Mouse (Mus musculus) embryo, embryonic 10 days (tissue): ENCODE results near the gene Asb6.

Source experiments
- DNase-seq: peaks from one replicate; pipeline ENCODE4 v3.0.0-alpha.2; 2015; ENCODE audit warnings: low spot score

Gene Asb6

GRCm38 (mm10) chr2:30796382-30796781 lies 33.8 kb downstream of the Asb6 start:
- DNase-seq: peak; percentile 94

DNA sequence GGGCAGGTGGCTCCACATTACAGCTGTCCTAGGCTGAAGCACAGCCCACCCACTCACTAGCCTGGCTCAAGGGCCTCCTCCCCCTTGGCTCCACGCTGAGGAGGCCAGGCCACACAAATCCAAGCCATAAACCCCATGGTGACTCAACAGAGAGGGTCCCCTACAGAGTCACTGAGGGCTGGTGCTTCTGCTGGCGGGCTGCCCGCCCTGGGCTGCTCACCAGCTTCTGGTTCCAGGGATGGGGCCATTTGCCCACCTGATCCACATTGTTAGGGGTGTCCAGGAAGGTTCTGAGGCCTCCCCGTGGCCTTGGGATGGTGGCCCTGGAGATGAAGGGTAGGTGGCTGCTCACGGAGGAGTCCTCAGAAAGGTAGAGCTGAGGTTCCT lies 34.3 kb downstream of the Asb6 start:
- no peak for DNase-seq

- no peak for DNase-seq
These were observed 34.8 kb downstream of the Asb6 start for GRCm38 (mm10) chr2:30795271-30795888.

DNA sequence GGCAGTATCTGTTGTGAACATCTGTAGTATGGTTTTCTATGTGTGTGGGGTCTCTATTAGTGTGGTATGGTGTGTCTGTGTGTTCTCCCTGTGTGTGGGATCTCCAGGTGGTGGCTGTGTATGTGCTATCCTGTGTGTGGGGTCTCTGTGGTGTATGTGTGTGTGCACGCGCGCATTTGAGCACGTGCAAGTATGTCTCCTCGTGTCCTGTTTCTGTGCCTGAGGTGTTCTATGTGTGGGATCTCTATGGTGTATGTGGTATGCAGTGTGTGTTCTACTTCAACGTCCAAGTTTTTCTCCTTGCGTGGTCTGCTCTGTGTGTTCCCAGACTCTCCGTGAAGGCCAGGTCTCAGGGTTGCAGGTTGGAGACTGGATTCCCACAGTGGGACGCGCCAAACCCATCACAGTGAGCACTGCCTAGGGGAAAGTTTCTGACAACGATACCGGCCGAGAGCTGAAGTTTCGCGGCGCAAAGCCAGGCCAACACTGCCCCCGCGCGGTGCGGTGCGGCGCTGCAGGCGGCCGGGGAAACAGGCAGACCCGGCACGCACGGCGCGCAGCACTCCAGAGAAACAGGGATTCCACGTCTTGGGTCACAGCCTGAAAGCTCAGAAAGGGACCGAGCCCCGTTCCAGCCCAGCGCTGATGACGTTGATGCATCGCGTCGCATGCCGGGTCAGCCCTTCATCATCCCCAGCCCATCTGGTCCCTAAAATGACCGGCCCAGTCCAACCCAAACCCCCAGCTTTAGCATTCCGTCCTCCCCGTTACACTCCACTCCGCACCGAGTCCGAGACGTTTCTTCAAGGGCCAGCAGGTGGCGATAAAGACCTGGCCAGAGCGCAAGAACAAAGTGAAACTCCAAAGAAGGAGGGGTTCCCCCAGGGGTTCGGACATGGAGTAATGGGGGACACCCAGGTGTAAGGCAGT lies 35.7 kb downstream of the Asb6 start:
- peak; percentile 94 for DNase-seq

DNA sequence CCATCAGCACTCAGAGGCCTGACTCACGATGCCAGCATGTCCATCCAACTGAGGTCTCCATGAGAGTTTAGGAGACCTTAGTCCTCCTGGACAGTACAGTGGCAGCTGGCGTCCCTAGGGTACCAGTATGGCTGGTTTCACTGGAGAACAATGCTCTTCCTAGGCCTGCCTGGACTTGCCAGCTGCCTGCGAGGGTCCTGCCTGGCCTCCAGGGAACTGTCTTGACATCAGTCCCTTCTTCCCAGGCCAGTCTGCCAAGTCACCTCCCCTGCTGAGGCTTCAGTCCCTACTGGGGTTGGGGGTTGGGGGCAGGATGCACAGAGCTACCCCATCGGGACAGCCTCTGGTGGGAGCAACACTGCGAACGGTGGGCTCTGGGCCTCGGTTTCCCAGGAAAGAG lies 38.1 kb downstream of the Asb6 start:
- DNase-seq: no peak

GRCm38 (mm10) chr2:30787466-30787865 lies 42.7 kb downstream of the Asb6 start:
- no peak for DNase-seq

DNA sequence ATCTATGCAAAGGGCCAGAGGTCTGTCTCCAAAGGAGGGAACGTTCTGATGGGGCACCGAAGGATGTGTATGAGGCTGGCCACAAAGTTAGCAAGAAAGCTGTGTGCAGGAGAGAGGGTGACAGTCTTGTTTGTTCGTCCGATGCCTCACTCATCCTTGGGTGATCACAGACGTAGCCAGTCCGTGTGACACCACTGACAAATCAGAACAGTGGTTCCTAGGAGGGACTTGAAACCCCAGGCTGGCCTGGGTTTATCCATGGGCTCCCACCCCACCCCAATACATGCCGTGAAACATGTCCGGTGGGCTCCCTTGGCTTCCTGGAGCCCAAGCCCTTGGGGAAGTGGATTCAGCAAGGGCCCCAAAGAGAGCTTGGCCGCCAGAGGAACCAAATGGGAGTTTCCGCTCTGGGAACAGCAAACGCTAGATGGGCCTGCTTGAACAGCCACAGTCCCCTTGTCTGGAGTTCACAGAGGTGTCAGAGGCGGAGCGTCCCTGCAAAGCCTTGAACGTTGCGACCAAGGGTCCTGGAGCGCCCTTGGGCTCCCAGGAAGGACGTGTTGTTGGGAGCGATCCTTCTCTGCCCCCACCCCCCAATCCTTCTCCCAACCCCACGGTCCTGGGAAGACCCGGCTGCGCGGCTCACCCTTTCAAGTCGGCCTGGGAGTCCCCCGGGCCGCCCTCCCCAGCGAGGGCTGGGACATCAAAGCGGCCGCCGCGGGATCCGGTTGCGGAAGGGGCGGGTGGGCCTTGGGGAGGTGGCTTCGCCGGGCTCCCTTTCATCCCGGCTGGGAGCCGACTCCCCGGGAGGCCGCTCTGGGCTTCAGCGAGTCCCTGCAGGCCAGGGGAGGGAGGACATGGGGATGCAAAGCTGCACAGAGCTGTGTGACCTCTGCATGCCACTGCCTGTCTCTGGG lies 45.8 kb downstream of the Asb6 start:
- peak; percentile 75 for DNase-seq

DNA sequence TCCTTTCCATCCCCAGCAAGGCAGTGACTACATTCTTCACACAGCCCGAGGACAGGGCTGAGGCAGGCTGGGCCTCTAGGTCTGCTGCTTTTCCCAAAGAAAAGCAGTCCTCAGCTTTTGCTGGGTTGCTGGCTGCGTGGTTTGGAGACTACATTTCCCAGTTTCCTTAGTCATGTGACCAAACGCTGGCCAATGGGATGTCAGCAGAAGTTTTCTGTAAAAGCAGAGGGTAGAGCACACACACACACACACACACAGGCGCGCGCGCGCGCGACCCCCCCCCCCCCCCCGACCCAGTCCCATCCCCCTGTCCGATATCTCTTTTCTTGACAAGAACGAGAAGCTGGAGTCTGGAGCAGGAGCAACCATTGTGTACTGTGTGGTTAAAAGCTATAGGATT lies 46.8 kb downstream of the Asb6 start:
- peak; percentile 85 for DNase-seq

GRCm38 (mm10) chr2:30782312-30783290 lies 47.5 kb downstream of the Asb6 start:
- DNase-seq: no peak

DNA sequence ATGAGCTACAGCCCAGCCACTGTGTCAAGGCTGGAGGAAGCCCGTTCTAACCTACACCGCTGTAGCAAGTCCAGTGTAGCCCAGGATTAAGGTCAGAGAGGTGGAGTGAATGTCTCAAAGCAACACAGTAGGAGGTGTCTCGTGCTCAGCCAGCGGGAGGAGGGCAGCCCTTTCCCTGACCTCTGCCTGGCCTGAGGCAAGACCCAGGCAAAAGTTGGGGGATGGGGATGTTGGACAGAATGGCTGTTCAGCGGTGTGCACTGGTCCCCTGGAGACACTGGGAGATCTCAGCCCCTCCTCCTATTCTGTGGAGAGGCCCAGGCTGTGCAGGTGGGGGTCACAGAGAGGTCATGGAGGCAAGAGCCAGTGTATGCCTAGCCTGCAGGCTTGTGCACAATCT lies 50.9 kb downstream of the Asb6 start:
- DNase-seq: peak; percentile 96

DNA sequence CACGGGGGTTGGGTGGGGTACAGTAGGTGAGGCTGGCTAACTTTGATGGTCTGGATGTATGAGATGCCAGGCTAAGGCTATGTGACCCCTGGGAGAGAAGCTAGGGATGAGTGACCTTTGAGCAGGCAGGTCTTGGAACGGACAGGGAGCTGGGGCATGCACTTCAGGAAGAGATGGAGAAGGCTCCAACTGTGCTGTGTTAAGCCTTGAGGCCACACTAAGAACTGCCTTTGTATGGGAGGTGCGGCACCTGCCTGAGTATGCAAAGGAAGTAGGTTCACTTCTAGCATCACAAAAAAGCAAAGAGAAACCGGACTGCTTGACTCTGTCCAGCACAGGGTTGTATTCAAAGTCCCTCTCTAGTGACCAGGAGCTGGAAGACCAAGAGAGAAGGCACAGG lies 51.9 kb downstream of the Asb6 start:
- DNase-seq: no peak

DNA sequence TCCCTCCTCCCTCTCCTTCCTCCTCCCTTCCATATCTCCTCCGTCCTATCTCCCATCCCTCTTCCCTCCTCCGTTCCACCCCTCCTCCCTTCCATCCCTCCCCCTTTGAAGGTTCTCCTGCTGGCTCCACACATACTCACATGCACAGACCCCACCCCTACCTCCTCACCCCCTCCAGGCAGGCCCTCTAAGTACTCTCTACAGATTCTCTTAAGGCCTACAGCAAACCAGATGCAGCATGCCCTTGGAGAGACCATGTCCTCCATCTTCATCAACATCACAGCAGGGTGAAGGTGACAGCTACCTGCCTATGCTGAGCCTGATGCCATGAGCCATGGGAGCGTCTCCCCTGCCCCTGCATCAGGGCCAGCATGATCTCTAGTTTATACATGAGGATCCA lies 52.9 kb downstream of the Asb6 start:
- no peak for DNase-seq

DNA sequence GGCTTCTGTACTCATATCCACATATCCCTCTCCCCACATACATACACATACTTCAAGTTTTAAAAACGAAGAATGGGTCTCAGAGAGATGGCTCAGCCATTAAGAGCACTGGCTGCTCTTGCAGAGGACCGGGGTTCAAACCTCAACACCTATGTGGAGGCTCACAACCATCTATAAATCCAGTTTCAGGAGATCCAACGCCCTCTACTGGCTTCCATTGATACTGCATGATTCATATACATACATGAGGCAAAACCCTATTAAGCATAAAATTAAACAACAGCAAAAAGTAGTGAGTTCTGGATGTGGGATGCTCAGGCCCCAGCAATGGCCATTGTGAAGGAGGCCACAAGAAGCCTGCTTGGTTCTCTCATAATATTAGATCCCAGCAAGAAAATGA lies 54.2 kb downstream of the Asb6 start:
- DNase-seq: no peak

DNA sequence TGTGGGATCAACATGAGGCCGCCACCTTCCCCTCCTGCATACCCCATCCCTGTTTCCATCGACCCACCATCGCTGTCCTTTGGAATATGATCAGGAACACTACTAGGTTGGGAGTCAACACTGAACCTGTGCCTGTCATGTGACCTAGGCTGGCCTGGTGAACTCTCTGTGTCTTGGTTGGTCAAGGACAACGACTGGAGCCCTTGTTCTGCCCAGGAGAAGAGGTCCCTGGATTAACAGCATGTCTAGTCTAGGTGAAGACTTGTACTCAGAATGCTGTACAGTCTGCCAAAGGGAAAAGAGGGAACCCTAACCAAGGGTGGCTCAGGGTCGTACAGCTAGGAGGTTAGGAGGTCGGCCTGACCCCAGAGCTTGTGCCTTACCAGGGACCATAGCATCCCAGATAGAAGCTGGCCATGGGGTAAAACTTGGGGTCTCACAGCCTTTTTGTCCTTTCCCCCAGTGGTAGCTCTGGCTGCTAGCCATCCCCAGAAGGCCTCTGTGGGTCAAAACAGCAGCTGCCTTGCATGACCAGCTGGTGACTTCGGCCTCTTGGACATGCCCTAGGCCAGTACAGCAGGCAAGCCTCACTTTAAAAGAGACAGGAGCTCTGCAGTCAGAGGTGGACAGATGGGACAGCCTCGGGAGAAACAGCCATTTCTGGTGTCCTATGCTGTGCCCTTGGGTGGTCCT lies 56.7 kb downstream of the Asb6 start:
- DNase-seq: no peak
